10 mouse cellular contexts compared by ENCODE assay signal in genomic region chr6:121635076-121635475, GRCm38 (mm10). TPM values are rescaled to one million over a fixed set of nuclear protein-coding genes. Genes with fewer than 3 reads are reported as not detected.
DNase-seq lines count a peak whose midpoint lies in the region; ATAC-seq and TF ChIP-seq lines count a peak whose summit lies in the region.
"Had no signal": no experiment of that assay in that cellular context is flagged by ENCODE, and none has a peak within 500 bp of the region (broad histone marks: within the 10 kb centered on the region; RNA-seq: fewer than 3 reads in every experiment).

TSS of gene A2m (plus strand) at chr6:121635376.

- no peak within 1 kb of the TSS for H3K27ac ChIP-seq in heart, embryonic 11.5 days (ENCODE audit: low read depth, low read length)
- H3K27ac ChIP-seq in testis, adult 2 months (ENCODE audit: control insufficient read depth, insufficient read depth, low read depth, low read length): no peak within 1 kb of the TSS
- no peak within 1 kb of the TSS for H3K27ac ChIP-seq in liver, embryonic 14.5 days

- no peaks in the 10 kb centered on the region for H3K36me3 ChIP-seq in heart, embryonic 11.5 days (ENCODE audit: control insufficient read depth, insufficient read depth, low read length)
- no peaks in the 10 kb centered on the region for H3K36me3 ChIP-seq in testis, adult 2 months (ENCODE audit: control insufficient read depth, insufficient read depth, low read length)
- H3K36me3 ChIP-seq in liver, embryonic 14.5 days (replicated peaks; ENCODE audit: control insufficient read depth, insufficient read depth, low read depth): no peaks in the 10 kb centered on the region

- 81% methylated on average over 8 of the region's 8 CpGs for WGBS in heart, embryonic 11.5 days (ENCODE audit: insufficient replicate concordance)
- 55% methylated on average over 8 of the region's 8 CpGs for WGBS in liver, embryonic 14.5 days (ENCODE audit: insufficient replicate concordance)

- no peak for TF ChIP-seq CTCF in testis, adult 2 months (IDR thresholded peaks at IDR 0.05; ENCODE audit: control insufficient read depth, insufficient read depth, insufficient replicate concordance, low read depth, low read length)
- no peak for TF ChIP-seq CTCF in liver, embryonic 14.5 days (IDR thresholded peaks at IDR 0.05; ENCODE audit: low read depth)

- TF ChIP-seq EP300 in liver, embryonic 14.5 days (IDR thresholded peaks at IDR 0.05; ENCODE audit: low read depth): no peak

- peak within 1 kb of the TSS; percentile 24; the same call in 1 of the 2 replicates for H3K4me3 ChIP-seq in heart, embryonic 11.5 days (ENCODE audit: low read depth, low read length)
- peak within 1 kb of the TSS; percentile 65 for H3K4me3 ChIP-seq in testis, adult 2 months (ENCODE audit: control insufficient read depth, low read depth, low read length)
- H3K4me3 ChIP-seq in liver, embryonic 14.5 days (ENCODE audit: insufficient read depth in 1 of 2, low read depth in 2 of 2, low read length in 2 of 2): peak within 1 kb of the TSS; percentile 17 to 34; a peak in 2 of 4 replicates

- no peaks in the 10 kb centered on the region for H3K9me3 ChIP-seq in heart, embryonic 11.5 days (replicated peaks; ENCODE audit: control insufficient read depth, low read length)
- H3K9me3 ChIP-seq in liver, embryonic 14.5 days (ENCODE audit: control insufficient read depth, low read length): no peaks in the 10 kb centered on the region

- H3K9ac ChIP-seq in heart, embryonic 11.5 days (ENCODE audit: low read depth, low read length): peak within 1 kb of the TSS; percentile 29; the same call in 1 of the 2 replicates
- H3K9ac ChIP-seq in liver, embryonic 14.5 days (replicated peaks): no peak within 1 kb of the TSS

- peak within 1 kb of the TSS; percentile 58 for H3K4me2 ChIP-seq in heart, embryonic 11.5 days
- peak within 1 kb of the TSS; percentile 28 for H3K4me2 ChIP-seq in liver, embryonic 14.5 days (ENCODE audit: low read depth)

- H3K27me3 ChIP-seq in heart, embryonic 11.5 days (ENCODE audit: control insufficient read depth, insufficient read depth, low read length): no peaks in the 10 kb centered on the region
- H3K27me3 ChIP-seq in testis, adult 2 months (ENCODE audit: control insufficient read depth, insufficient read depth, low read length): no peaks in the 10 kb centered on the region
- H3K27me3 ChIP-seq in liver, embryonic 14.5 days (ENCODE audit: control insufficient read depth, insufficient read depth, low read length): no peaks in the 10 kb centered on the region

- no peak for ATAC-seq in heart, embryonic 11.5 days (replicated peaks; ENCODE audit: insufficient number of reproducible peaks, low FRiP score, low TSS enrichment)
- ATAC-seq in liver, embryonic 14.5 days (ENCODE audit: insufficient read depth): no peak

- no peak for TF ChIP-seq POLR2A in testis, adult 2 months (IDR thresholded peaks at IDR 0.05; ENCODE audit: control insufficient read depth, low read depth, low read length)

- no peak for DNase-seq in heart, adult 8-10 months (ENCODE audit: low spot score)
- no peak for DNase-seq in testis, postnatal 14 days (ENCODE audit: low spot score)
- no peak for DNase-seq in liver, embryonic 14.5 days (ENCODE audit: low read depth in 3 of 3, low spot score in 3 of 3)
- no peak for DNase-seq in ovary, postnatal 10 days (ENCODE audit: low spot score)
- no peak for DNase-seq in adrenal gland, postnatal 25 days
- DNase-seq in left cerebral cortex, adult 11 months (ENCODE audit: low spot score): no peak
- DNase-seq: cerebellum, adult 18-20 months; gastrocnemius, postnatal 25 days had no signal

- no peaks in the 10 kb centered on the region for H3K4me1 ChIP-seq in heart, embryonic 11.5 days (ENCODE audit: control insufficient read depth, insufficient read depth, low read length)
- H3K4me1 ChIP-seq in testis, adult 2 months (ENCODE audit: control insufficient read depth, insufficient read depth, low read length): peaks cover 2% of the 10 kb centered on the region; the same call in 1 of the 2 replicates
- H3K4me1 ChIP-seq in liver, embryonic 14.5 days (replicated peaks; ENCODE audit: control insufficient read depth in 2 of 2, insufficient read depth in 2 of 2, low read length in 1 of 2): no peaks in the 10 kb centered on the region; a peak in 1 of 4 replicates

RNA-seq across cellular contexts. Expression of gene A2m, which starts in this region (rescaled TPM):
- 1.2 and 1.3 TPM in 2 replicates for polyA plus RNA-seq in heart, embryonic 11.5 days (2014; fragmentation: Nextera tagmentation; extraction: Ambion mirVana)
- 1 to 10 TPM in 1 of 4 experiments, under 1 TPM in 3; 0.47 to 1.1 (median 0.90) TPM for total RNA-seq in heart, adult 8-10 months (2022)
- 1.5 and 1.6 TPM in 2 replicates for polyA plus RNA-seq in testis, adult 2 months (2012; rRNA removed)
- 15.7 and 20.5 TPM in 2 replicates for polyA plus RNA-seq in liver, embryonic 14.5 days (2012; rRNA removed)
- 31.5 and 43.2 TPM in 2 replicates for polyA plus RNA-seq in liver, embryonic 14.5 days (2014; fragmentation: Nextera tagmentation; extraction: Ambion mirVana)
- total RNA-seq in adrenal gland, postnatal 25 days (2021): 3.7 and 4.6 TPM in 2 replicates
